Comparison of ENCODE assay signal across 10 mouse cellular contexts in genomic region chr12:3843918-3844317, GRCm38 (mm10). TPM values are rescaled to one million over a fixed set of nuclear protein-coding genes. Genes with fewer than 3 reads are reported as not detected.
A peak's percentile ranks its signal among the peaks of the same experiment; 100 is the strongest.
DNase-seq lines count a peak whose midpoint lies in the region; ATAC-seq lines count a peak whose summit lies in the region.
"Had no signal": no experiment of that assay in that cellular context is flagged by ENCODE, and none has a peak within 500 bp of the region (broad histone marks: within the 10 kb centered on the region; RNA-seq: fewer than 3 reads in every experiment).

No protein-coding gene starts in this region.

- no peak for DNase-seq in kidney, adult 18-20 months
- no peak for DNase-seq in spleen, adult 12 weeks (ENCODE audit: low spot score)
- DNase-seq in adrenal gland, adult 18-20 months (ENCODE audit: low spot score in 2 of 2): no peak
- DNase-seq in lung, postnatal 36 days: no peak
- DNase-seq: adrenal gland, adult 8-10 months had no signal

- no peaks in the 10 kb centered on the region for H3K27me3 ChIP-seq in kidney, embryonic 16.5 days (ENCODE audit: insufficient read depth, low read length)
- H3K27me3 ChIP-seq in embryonic facial prominence, embryonic 13.5 days: no peaks in the 10 kb centered on the region
- H3K27me3 ChIP-seq in hindbrain, embryonic 15.5 days: no peaks in the 10 kb centered on the region
- no peaks in the 10 kb centered on the region for H3K27me3 ChIP-seq in neural tube, embryonic 14.5 days (ENCODE audit: control insufficient read depth, insufficient read depth, low read length)

- H3K27ac ChIP-seq in kidney, embryonic 16.5 days (ENCODE audit: low read length): peak overlapping the region; percentile 31; the same call in 1 of the 2 replicates
- peak overlapping the region; percentile 85 for H3K27ac ChIP-seq in embryonic facial prominence, embryonic 13.5 days
- H3K27ac ChIP-seq in hindbrain, embryonic 15.5 days (replicated peaks): 0 out of 2 replicates have a peak overlapping the region, but pooled peaks have one; percentile 0
- no peak overlapping the region for H3K27ac ChIP-seq in neural tube, embryonic 14.5 days (ENCODE audit: low read depth, low read length)
- H3K27ac ChIP-seq: liver, embryonic 14.5 days had no signal

- no peaks in the 10 kb centered on the region for H3K9me3 ChIP-seq in kidney, embryonic 16.5 days (ENCODE audit: low read length)
- H3K9me3 ChIP-seq in embryonic facial prominence, embryonic 13.5 days: no peaks in the 10 kb centered on the region
- no peaks in the 10 kb centered on the region for H3K9me3 ChIP-seq in hindbrain, embryonic 15.5 days
- no peaks in the 10 kb centered on the region for H3K9me3 ChIP-seq in neural tube, embryonic 14.5 days (ENCODE audit: control insufficient read depth, low read length)

- 15% methylated on average over 7 of the region's 7 CpGs for WGBS in kidney, embryonic 16.5 days
- 9% methylated on average over 7 of the region's 7 CpGs for WGBS in embryonic facial prominence, embryonic 13.5 days
- 37% methylated on average over 7 of the region's 7 CpGs for WGBS in hindbrain, embryonic 15.5 days
- 37% methylated on average over 7 of the region's 7 CpGs for WGBS in neural tube, embryonic 14.5 days

- H3K4me1 ChIP-seq in kidney, embryonic 16.5 days (ENCODE audit: insufficient read depth, low read length): peaks cover 17% of the 10 kb centered on the region
- H3K4me1 ChIP-seq in embryonic facial prominence, embryonic 13.5 days: peaks cover 39% of the 10 kb centered on the region
- peaks cover 23% of the 10 kb centered on the region for H3K4me1 ChIP-seq in hindbrain, embryonic 15.5 days (replicated peaks)
- H3K4me1 ChIP-seq in neural tube, embryonic 14.5 days (ENCODE audit: control insufficient read depth, insufficient read depth, low read length): peaks cover 6% of the 10 kb centered on the region

- no peak overlapping the region for H3K4me3 ChIP-seq in kidney, embryonic 16.5 days (ENCODE audit: low read length)
- no peak overlapping the region for H3K4me3 ChIP-seq in embryonic facial prominence, embryonic 13.5 days
- no peak overlapping the region for H3K4me3 ChIP-seq in hindbrain, embryonic 15.5 days
- no peak overlapping the region for H3K4me3 ChIP-seq in neural tube, embryonic 14.5 days (ENCODE audit: low read depth, low read length)

- H3K4me2 ChIP-seq in kidney, embryonic 16.5 days (replicated peaks; ENCODE audit: low read depth, low read length): no peak overlapping the region
- H3K4me2 ChIP-seq in embryonic facial prominence, embryonic 13.5 days: no peak overlapping the region
- H3K4me2 ChIP-seq in hindbrain, embryonic 15.5 days: no peak overlapping the region
- H3K4me2 ChIP-seq in neural tube, embryonic 14.5 days (ENCODE audit: low read depth, low read length): no peak overlapping the region

- no peak overlapping the region for H3K9ac ChIP-seq in kidney, embryonic 16.5 days (replicated peaks; ENCODE audit: low read length)
- peak overlapping the region; percentile 40; the same call in 1 of the 2 replicates for H3K9ac ChIP-seq in embryonic facial prominence, embryonic 13.5 days
- peak overlapping the region; percentile 7; the same call in 1 of the 2 replicates for H3K9ac ChIP-seq in hindbrain, embryonic 15.5 days
- no peak overlapping the region for H3K9ac ChIP-seq in neural tube, embryonic 14.5 days (replicated peaks; ENCODE audit: low read depth, low read length)
- H3K9ac ChIP-seq: liver, embryonic 14.5 days had no signal

- peaks cover 42% of the 10 kb centered on the region for H3K36me3 ChIP-seq in kidney, embryonic 16.5 days (ENCODE audit: insufficient read depth, low read length)
- H3K36me3 ChIP-seq in embryonic facial prominence, embryonic 13.5 days: peaks cover 65% of the 10 kb centered on the region
- peaks cover 20% of the 10 kb centered on the region; the same call in 1 of the 2 replicates for H3K36me3 ChIP-seq in hindbrain, embryonic 15.5 days
- no peaks in the 10 kb centered on the region; the same call in 1 of the 2 replicates for H3K36me3 ChIP-seq in neural tube, embryonic 14.5 days (ENCODE audit: control insufficient read depth, insufficient read depth, low read length)

- ATAC-seq in kidney, embryonic 16.5 days (ENCODE audit: low FRiP score, low TSS enrichment): peak; percentile 25; the same call in 1 of the 2 replicates
- peak; percentile 28 for ATAC-seq in embryonic facial prominence, embryonic 13.5 days (ENCODE audit: insufficient number of reproducible peaks, insufficient read depth, low FRiP score, low TSS enrichment, low read depth)
- ATAC-seq in hindbrain, embryonic 15.5 days (ENCODE audit: low FRiP score, low read depth): no peak
- ATAC-seq in neural tube, embryonic 14.5 days (ENCODE audit: low read depth): peak; percentile 35; the same call in 1 of the 2 replicates

RNA-seq across cellular contexts. Expression of gene Dnmt3a, which starts 38.1 kb away (rescaled TPM):
- 82.9 and 88.1 TPM in 2 replicates for polyA plus RNA-seq in kidney, embryonic 16.5 days (2015; fragmentation: Nextera tagmentation; extraction: Ambion mirVana)
- polyA plus RNA-seq in embryonic facial prominence, embryonic 13.5 days (2015; fragmentation: Nextera tagmentation; extraction: Ambion mirVana): 168 and 180 TPM in 2 replicates
- 109 and 144 TPM in 2 replicates for polyA plus RNA-seq in hindbrain, embryonic 15.5 days (2015; fragmentation: Nextera tagmentation; extraction: Ambion mirVana)
- 53.4 and 57.1 TPM in 2 replicates for polyA plus RNA-seq in neural tube, embryonic 14.5 days (2014; fragmentation: Nextera tagmentation; extraction: Ambion mirVana)
- 10 to 100 TPM; 35.9 to 42.7 TPM for total RNA-seq in adrenal gland, adult 18-20 months (2021)

Comparison
In these comparisons a context has a peak if more than half of its experiments do, and no peak if none do; other contexts are left out.
1. H3K9ac ChIP-seq: peak in embryonic facial prominence, embryonic 13.5 days (single experiment) and hindbrain, embryonic 15.5 days (single experiment); none in kidney, embryonic 16.5 days (single experiment) and neural tube, embryonic 14.5 days (single experiment).